Mouse (Mus musculus) urinary bladder, postnatal 14 days (tissue): ENCODE data around the gene Tssk4.

Source experiments
- DNase-seq: peaks from one replicate; pipeline ENCODE4 v3.0.0; 2021; ENCODE audit warnings: low spot score

Tssk4 gene

DNA sequence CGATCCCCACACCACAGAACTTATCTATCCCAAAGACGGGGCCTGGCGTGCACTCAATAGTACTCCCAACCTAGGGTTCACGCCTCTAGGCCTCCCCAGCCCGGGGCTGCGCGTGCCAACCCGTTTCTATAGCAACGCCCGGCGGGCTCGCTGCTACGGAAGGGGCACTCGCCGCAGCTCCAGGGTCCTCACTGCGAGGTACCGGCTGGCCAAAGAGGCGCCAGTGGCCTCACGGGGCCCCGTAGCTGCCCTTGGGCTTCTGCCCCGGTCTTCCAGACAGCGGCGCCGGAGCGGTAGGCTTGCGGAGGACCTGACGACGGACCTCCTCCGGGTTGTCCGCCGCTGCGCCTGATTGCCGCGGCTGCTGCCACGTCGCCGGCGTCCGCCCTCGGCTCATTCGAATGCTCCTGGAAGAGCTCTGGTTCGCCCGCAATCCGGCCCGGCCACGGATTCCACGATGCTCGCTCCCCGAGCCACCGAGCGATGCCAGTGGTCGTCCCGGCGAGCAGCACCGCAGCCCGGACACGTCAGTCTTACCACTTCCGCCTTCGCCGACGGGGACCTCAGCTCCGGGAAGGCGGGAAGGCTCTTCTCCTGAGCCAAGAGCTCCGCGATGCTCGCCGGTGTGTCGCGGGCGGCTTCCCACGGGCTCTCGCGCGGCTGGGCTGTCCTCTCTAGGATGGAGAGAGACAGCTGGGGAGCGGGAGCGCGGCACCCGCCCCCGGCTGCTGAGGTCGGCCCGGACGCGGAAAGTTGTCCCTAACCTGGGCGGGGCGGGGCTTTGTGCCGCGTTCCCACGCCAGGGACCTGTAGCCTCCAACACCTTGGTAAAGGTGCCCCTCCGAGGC lies 6.7 kb upstream of the Tssk4 start, which contains the start of gene Tm9sf1:
Tm9sf1 (minus strand) TSS at position 747 of the 848 bp plus-strand sequence.
- peak; percentile 83 for DNase-seq

DNA sequence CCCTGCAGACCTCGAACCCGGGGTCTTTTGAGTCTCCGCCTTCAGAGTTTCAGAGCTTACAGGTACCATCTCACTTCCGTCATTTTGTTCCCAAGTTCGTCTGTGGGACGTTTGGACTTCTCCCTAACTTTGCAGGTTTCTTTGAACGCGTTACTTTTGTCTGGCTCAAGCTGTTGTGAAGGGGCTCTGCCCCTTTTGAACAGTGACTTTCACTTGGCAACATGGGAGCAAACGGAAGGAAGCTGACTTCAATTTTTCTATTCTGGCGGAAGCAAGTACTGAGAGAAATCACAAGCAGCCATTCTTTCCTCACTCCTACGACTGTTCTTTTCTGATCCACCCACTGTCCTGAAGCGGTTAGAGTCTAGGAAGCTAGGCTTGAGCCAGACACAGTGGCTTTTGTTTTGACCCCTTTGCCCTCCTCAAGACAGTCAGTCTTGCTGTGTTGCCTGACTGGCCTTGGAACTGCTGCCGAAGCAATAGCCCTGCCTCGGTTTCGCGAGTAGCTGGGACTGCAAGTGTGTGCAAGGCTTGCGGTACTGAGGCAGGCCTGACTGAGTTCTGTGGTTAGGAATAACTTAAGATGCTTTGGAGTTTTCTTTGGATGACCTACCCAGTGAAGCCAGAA lies 5.6 kb upstream of the Tssk4 start:
- no peak for DNase-seq

- no peak for DNase-seq
Measured at GRCm38 (mm10) chr14:55651528-55651927, 1.5 kb downstream of the Tssk4 start.

- no peak for DNase-seq
Measured at GRCm38 (mm10) chr14:55656935-55657334, 7.0 kb downstream of the Tssk4 start.

DNA sequence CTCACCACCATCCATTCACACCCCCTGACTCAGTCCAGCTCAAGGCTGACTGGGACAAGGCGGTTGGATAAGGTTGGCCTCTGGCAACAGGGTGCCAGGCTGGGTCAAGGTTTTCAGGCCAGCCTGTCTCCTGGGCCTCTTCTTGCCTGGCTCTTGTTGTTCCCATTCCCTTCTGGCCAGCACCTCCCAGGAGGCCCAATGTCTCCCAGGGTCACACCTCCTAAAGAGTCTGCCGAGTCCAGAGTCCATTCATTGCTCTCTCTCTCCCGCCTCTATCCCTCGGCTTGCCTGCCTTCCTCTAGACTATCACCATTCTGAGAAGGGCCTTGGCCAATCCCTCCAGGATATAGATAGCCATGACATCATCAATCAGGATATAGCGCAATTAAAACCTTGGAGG lies 8.0 kb downstream of the Tssk4 start:
- DNase-seq: no peak

DNA sequence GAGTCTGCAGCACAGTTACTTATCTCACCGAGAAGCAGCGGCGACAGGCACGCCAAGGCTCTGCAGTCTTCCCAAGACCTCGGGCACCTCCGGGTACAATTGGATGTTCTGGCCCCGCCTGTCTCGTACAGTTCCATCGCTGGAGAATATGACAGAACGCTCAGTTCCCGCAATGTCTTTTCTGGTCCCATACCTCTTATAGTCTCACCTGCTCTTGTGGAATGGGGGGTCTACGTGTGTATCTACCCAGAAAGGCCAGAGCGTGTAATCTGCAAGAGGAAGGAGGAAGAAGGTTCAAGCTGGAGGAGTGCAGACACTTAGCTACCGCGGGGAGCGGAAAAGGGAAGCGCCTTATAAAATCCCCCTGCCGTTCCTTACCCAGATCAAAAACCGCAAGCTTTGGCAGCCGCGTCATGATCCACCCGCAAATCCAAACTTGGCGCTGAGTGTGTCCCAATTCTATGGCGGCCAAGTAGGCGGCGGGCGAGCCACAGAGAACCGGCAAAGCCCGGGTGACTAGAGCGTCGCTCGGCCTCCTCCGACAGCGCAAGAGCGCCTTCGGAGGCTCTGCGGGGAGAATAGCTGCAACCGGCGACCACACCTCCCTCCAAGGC lies 10.1 kb downstream of the Tssk4 start, which contains the start of gene Mdp1:
Mdp1 (minus strand) TSS at position 549 of the 614 bp plus-strand sequence.
- DNase-seq: peak; percentile 74

DNA sequence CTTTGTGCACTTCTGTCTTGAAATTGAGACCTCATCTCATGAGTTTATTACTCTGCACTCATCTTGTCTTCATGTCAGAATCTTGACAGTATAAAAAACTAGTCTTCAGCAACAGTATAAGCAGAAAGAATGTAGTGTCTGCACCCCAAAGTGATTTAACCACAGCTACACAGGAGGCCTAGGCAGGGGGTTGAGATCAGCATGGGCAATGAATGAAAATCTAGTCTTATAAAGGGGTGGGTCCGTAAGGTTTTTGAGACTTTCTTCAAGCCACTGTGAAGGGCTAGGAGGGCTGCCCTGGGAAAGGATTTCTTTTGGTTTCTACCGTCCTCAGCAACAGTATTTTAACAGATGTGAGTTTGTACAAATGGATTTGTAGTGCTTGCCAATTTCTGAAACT lies 10.7 kb downstream of the Tssk4 start:
- DNase-seq: no peak

GRCm38 (mm10) chr14:55671486-55671832 lies 21.5 kb downstream of the Tssk4 start:
- DNase-seq: no peak

GRCm38 (mm10) chr14:55671833-55672740 lies 22.1 kb downstream of the Tssk4 start, which contains the start of the genes Gmpr2 and Nedd8:
Gene Gmpr2 (plus strand): TSS chr14:55671941.
Gene Nedd8 (minus strand): TSS chr14:55672124.
- DNase-seq: peak; percentile 89

GRCm38 (mm10) chr14:55672741-55673060 lies 22.7 kb downstream of the Tssk4 start:
- DNase-seq: no peak

DNA sequence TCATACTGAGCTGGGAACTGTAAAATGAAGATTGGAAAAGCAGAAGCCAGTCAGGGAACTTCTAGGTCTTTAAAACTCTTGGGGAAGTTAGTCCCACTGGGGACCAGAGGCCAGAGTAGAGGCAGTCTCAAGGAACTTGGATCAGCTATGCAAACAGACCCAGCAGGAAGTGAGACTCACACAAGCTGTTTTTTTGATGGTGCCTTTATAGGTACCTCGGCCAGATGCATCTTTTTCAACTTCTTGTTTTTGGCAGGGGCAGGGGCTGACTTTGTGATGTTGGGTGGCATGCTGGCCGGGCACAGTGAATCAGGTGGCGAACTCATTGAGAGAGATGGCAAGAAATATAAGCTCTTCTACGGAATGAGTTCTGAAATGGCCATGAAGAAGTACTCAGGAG lies 27.6 kb downstream of the Tssk4 start:
- no peak for DNase-seq

DNA sequence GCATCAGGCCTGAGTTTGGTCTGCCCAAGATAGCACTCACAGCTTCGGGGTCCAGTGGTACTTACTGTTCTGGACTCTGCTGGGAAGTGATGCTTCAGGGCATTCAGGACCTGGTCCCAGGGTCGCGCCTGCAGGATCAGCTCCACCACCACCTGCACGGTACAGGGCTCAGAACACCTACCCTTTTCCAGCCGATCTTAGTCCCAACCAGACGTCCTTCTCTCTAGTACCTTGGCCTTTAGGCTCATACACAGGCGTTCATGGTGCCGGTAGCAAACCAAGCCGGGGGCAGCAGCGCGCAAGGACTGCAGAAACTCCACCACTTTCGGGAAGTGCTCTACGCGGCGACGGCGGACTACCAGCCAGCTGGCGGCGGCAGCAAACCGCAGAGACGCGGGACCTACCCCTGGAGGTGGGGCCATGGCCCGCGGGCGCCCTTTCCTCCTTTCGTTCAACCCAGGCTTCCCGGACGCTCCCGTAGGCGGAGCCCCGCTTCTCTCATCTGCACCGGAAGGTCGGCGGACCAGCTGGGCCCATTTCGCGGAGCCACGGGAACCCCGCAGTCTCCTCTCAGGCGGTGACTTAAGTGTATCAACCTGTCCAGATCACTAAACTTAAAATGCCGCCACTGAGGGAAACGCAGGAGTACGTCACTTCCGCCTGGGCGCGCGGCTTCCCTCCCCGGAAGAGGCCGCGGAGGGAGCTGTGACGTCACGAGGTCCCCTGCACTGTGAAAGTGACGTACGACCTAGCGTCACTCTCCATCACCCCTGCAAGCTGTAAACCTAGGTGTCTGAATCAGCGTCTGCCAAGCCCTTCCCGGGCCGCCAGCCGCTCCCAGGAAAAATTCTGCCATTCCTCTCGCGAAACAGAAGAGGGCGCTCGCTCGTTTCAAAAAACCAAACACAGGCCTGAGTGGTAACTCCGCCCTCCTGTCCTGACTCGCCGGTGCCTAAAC lies 31.5 kb downstream of the Tssk4 start, which contains the start of gene Tinf2:
Tinf2 (minus strand) TSS at position 661 of the 958 bp plus-strand sequence.
- DNase-seq: peak; percentile 93

DNA sequence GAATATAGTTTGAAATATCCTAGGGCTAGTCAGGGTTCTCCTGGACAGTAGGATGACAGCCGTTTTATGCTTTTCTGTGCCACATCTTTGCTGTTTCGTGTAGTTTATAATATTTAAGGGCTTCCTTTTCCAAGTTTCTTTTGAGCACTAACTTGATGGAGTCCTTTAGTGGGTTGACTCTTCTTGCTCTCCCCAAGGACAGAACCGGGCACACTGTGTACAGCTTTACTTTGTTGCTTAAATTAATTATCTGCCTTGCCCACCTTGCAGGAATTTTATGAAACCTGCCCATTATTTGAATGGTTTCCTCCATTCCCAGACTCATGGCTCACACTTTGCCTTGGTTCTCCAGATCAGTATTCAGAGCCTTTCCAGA lies 32.1 kb downstream of the Tssk4 start:
- no peak for DNase-seq

DNA sequence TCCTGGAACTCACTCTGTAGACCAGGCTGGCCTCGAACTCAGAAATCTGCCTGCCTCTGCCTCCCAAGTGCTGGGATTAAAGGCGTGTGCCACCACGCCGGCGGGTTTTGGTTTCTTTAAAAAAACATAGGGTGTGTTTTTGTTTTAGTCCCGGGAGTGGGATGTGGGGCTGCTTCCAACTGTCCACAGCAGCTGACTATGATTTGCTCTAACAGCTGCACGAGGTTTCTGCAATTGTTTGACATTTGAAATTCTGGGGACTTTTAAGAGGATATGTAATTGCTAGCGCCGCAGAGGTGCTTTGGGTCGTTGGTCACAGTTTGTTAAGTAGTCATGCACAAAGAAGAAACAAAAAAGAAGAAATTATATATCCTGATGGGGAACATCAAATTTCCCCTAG lies 39.4 kb downstream of the Tssk4 start:
- no peak for DNase-seq

DNA sequence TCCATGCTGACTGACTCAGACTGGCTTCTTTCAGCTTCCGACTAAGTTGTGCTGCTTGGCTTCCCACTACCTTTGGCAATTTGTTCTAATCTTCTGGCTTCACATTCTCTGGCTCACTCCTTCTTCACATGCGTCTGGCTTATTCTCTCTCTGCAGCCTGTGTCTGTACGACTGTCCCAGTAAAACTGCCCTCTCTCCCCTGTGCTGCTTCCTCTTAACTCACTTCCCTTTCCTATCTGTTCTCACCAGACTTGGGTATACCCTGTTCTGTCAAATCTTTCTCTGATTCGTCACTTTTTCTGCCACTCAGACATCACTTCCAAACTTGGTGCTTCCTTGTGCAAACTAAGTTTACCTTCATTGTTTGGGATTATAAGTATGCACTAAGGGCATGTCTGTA lies 47.2 kb downstream of the Tssk4 start:
- DNase-seq: no peak

DNA sequence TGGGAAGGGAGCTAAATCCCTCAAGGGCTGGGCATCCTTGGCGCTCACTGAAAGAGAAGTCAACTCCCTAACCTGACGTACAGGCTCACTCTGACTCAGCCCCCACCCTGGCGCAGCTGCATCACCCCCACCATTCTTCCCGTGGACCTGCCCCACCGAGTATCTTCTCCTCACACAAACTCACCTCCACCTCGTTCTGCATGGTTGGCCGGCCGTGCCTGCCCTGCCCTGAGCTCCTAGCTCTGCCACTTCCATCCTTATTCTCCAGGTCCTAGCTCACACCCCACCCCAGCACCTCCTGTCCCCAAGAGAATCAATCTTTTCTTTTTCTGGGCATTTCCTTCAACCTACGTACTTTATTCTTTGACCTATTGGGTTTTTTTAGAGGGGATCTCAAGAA lies 51.1 kb downstream of the Tssk4 start:
- no peak for DNase-seq
